Mouse (Mus musculus): ENCODE data around the gene Shank1.
"Not testable (repeated sequence)": the region's sequence is repeated elsewhere in the genome, so short reads cannot be mapped to it uniquely, and the experiment has no call there.

Gene Shank1

DNA sequence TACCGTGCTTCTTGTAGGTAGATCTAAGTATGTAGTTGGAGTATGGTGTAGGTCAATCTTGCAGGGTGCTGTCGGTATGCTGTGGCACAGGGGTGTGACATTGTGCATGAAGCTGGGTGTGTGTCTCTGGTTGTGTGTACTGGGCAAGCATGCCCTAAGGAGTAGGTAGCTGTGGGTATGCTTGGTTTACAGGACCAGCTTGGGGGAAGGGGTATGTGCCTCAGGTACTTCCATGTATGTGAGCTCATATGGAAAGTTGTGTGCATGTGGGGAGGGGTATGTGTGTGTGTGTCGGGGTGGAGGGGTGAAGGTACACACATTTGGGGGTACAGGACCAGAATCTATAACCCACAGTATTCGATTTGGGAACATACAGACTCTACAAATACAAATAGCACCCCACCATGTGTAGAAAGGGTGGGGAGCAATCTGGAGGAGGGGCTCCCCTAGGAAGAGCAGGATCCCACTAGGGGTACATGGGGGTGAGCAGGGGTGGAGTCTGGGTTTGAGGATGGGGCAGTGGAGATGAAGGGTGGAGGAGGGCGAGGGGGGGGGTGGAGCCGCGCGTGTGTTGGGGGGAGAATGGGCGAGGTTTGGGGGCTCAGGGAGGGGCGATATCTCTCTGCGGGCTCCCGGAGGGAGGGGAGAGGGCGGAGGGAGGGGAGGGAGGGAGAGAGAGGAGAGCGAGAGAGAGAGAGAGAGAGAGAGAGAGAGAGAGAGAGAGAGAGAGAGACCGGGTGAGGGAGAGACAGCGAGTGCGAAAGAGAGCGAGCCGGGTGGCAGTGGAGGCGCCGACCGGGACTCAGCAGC, at the start of gene Shank1:
Shank1 (plus strand) TSS at position 779 of the 810 bp plus-strand sequence.
- in situ Hi-C loops (cut with MboI, MseI) = loop anchor here (5.0 kb wide), 2 partner anchors 42 to 43 kb away; no protein-coding TSS in a partner anchor

DNA sequence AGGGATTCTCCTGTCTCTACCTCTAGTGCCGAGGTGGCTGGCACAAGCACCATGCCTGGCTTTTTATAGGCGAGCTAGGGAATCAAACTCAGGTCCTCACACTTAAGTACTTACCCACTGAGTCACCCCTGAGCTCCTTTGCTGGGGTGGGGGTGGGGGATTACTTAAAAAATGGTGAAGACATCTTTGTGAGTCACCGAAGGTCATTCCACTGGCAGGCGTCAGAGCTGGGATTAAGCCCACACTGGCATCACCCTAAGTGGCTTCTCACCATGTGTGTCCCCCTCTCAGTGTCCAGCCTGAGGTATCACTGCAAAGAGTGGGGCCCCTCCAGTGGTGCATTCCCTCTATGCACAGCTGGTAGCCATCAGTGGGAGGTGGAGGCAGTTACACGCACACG, 49.6 kb upstream of the Shank1 start:
- in situ Hi-C loops (cut with MboI, MseI) = loop anchor here (5.0 kb wide), 1 partner anchor 222 kb away; no protein-coding TSS in a partner anchor

DNA sequence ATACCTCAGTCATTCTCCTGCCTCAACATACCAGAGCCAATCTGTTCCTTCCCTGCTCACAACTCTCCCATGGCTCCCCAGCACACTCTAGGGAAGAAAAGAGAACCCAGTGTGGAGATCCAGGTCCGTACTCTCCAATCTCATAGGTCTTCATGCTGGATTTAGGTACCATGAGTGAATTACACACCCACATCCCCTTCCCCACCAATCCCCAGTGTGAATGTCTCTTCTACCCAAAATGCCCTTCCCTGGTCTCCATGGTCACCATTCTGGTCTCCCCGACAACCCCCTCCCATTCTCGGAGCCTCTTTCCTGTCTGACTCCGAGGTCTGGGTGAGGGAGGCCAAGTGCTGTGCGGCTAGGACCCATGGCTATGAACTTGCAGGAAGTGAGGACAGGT, 48.9 kb upstream of the Shank1 start, which contains the start of gene Gm15517:
Gm15517 (plus strand) TSS at position 301 of the 400 bp plus-strand sequence.
- in situ Hi-C loops (cut with MboI, MseI) = loop anchor here (5.0 kb wide), 1 partner anchor 221 kb away; no protein-coding TSS in a partner anchor

DNA sequence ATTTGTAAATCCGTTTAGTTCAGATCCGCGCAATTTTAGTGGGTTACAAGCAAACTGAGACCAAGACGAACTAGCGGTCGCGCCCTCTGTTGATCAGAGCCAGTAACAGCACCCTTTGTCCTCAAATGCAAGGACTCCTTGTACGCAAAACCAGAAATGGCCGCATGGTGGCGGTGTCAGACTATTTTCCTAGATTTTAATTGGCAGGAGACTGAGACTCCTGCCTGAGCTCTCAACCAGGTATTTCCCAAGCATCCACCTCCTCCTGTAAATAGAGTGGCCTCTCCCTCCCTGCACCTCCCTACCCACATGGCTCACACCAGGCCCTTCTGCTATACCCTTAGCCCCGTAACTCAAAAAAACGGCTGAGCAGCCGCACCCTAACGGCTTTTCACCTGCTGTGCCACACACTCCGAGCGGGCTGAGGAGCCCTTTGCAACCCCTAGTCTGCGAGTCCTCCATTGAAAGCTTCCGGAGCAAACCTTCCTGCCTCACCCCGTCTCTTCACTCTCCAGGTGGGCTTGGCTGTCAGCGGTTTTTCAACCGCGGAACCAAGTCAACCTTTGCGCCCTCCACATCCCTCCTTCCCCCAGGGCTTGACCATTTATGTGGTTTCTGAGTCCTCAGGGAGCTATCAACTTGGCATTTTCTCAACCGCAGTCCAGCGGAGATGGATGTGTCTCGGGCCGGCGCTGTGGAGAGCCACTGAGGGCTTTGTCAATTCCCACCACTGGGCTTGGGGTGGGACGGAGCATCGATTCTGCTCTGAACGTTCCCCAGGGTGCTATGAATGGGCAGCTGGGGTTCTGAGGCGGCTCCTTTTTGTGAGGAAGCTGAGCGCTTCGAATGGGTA, 47.0 kb upstream of the Shank1 start:
- in situ Hi-C loops (cut with MboI, MseI) = loop anchor here (5.0 kb wide), 1 partner anchor 219 kb away; no protein-coding TSS in a partner anchor

DNA sequence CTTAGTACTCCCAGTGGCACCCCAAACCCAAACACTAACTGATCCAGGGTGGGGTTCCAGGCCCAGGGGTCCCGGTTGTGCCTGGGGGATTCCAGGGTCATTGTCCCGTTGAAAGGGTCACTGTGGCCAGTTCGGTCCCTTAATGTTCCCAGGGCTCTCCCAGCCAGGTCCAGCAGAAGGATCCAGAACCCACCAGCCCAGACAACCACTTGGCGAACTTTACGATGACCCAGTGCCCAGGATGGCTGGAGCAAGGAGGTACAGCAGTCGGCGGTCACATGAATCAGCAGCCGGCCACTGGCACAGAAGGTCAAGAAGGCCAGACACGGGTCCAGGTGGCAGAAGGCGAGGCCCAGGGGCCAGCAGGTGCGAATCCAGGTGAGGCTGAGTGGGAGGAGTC, 41.9 kb upstream of the Shank1 start:
- in situ Hi-C loops (cut with MboI, MseI) = loop anchor here (5.0 kb wide), 2 partner anchors 44 to 84 kb away; partner anchors contain the start of gene Shank1

DNA sequence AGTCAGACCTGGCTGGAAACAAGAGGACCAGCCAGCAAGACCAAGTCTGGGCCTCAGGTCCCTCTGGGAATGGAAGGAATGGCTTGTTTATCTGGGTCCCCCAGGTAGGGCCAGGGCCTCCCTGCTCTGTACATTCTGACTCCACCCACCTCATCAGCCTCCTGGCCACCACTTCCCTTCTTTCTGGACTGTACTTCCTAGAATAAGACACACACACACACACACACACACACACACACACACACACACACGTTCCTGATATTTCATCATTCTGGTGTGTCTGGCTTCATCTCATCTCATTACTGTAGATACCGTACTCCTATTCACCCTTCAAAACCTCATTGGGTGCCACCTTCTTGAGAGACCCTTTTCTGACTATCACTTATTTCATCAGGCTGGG, 40.7 kb upstream of the Shank1 start:
- in situ Hi-C loops (cut with MboI, MseI) = loop anchor here (5.0 kb wide), 2 partner anchors 43 to 83 kb away; partner anchors contain the start of gene Shank1

DNA sequence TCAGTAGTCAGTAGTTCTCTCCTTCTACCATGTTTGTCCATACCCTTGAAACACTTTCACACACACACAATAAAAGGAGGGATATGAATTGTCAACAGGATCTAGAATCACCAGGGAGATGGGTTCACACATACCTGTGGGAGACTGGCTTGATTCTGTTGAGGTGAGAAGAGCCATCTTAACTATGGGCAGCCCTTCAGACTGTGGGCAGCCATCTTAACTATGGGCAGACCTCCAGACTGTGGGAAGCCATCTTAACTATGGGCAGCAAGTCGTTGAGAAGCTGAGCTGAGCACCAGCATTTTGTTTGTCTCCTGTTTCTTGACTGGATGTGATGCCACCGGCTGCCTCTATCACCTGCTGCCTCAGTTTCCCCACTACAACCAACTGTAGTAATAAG, 38.7 kb upstream of the Shank1 start:
- in situ Hi-C loops (cut with MboI, MseI) = no loop called here

DNA sequence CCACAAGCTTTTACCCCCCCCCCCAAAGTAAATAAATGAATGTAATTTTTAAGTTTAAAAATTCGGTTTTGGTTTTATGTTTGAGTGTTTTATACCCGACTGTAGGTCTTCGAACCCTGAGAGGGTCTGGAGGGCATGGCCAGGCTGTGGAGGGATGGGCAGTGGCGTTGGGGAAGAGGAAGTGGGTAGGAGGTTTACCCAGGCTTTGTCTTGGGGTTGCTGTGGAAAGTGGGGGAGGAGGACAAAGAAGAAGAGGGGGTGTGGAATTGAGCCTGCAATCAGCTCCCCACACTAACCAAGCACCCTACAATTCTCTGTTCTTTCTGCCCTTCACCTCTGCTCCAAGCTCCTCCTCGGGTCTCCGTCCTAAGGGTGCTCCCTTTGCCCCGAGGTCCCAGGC, 37.5 kb upstream of the Shank1 start:
- in situ Hi-C loops (cut with MboI, MseI) = no loop called here

DNA sequence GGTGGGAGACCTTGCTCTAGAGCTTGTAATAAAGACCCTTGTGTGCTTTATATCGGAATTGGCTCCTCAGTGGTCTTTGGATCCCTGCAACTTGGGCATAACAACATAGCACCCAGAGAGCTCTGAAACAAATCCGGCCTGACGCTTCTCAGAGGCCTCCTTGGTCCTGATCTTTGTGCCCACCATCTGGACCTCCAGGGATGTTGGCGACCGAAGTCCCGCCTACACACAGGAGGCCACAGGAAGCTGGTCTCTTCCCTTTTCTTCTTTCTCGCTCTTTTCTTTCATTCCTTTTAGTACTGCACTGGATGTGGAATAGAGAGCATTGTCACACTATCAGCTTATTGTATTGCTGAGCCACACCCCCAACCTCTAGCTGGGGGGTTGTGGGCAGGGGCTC, 36.6 kb upstream of the Shank1 start:
- in situ Hi-C loops (cut with MboI, MseI) = no loop called here

DNA sequence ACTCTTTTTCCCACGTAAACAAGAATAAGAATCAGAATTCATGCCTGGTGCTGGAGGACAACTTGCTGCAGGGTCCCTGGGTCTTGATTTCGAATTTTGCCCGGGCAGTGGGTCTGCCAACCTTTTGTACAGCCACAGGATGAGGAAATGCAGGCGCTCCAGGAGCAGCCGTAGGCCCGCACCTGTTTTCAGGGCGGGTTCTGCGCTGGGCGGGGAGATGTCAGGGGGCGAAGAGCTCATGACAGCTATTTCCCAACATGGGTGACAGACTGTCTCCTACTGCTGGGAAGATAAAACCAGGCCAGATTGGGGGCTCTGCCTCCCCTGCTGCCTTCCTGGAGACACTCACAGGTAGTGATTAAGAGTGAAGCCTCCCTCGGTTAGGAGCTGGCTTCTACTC, 36.0 kb upstream of the Shank1 start:
- in situ Hi-C loops (cut with MboI, MseI) = no loop called here

DNA sequence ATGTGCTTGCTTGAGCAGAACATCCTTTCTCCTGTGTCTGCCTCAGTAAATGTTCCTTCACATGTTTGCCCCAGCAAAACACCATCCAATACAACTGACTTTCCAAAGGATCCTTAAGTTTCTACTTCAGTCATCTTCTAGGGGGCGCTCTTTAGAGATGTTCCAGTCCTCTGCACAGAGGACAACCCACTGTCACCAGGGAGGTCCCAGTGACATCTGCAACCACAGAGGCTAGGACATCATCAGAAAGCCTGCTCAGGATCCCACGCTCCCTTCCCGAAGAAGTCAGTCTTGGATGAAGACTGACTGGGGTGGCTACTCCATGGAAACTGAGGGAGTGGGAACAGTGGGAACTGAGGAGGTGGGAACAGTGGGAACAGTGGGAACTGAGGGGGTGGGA, 34.5 kb upstream of the Shank1 start:
- in situ Hi-C loops (cut with MboI, MseI) = no loop called here

DNA sequence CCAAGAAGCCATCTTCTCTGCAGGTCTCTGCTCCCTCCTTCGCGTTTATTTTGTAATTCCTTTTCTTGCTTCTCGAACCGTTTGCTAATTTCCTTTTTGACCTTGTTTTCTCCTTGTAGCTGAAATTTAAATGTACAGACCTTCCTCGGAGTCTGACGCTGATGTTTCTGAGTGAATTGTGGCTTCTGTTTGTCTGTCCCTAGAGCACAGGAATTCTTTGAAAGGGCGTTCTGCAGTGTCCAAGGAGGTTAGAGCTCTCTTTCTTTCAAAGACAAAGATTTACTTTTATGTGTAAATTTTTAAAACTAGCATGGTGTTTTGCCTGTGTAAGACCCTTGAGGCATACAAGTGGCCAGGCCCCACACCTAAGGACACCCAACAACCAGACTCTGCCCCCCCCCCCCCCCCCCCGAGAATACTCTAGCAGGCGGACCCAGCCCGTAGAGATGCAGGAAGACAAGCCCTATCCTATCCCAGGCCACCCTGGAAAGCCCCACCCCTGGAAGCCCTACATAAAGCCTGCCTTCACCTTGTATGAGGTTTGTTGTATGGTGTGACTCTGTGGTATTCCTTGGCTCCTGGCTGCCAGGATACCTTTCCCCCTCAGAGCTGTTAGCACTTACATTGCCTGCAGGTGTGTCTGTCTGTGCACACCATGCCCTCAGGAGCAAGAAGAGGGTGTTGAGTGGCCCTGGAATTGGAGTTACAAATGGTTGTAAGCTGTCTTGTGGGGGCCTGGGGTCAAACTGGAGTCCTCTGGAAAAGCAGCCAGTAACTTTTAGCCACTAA, 33.4 kb upstream of the Shank1 start:
- in situ Hi-C loops (cut with MboI, MseI) = no loop called here

DNA sequence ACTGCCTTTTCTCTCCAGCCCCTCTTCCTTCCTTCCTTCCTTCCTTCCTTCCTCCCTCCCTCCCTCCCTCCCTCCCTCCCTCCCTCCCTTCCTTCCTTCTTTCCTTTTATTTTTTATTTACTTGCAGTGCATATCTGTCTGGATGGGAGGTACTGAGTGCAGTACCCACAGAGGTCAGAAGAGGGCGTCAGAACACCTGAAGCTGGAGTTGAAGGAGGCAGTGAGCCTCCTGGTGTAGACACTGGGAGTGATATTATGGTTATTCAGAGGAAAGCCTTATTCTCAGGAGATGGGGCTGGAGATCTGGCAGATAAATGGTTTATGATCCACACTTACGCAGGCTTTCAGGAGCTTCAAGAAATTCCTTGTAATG, 32.8 kb upstream of the Shank1 start:
- in situ Hi-C loops (cut with MboI, MseI) = no loop called here

DNA sequence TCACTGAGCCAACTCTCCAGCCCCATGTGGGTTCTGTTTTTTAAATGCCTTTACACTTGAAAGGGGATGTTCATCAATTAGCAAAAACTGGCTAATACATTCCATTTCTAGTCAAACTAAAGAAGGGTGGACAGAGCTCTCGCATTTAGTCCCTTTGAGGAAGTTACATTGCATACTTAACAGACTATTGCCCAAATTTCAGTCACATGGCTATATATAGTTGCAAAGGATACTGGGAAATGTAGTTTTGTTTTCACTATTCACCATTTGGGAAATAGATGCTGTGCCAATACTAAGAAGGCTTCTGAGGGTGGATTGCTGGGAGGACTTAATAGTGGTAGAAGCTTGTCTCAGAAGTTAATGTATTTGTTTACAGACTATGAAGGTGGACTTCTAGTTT, 29.1 kb upstream of the Shank1 start:
- in situ Hi-C loops (cut with MboI, MseI) = no loop called here

DNA sequence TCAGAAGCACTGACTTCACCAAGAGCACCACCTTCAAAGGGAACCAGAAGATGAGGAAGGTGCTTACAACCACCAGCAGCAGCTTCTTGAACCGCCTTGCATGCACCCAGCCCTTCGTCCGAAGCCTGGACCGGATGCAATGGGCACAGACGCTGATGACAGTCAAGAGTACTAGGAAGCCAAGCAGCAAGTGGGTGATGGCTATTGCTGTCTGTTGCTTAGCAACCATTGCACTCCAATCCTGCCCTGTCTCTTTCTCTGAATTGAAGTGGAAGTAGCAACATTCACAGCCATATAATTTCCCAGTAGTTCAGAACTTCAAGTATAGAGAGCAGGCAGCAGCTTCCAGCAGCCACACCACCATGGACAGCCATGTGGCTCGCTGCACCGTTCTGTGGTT, 28.5 kb upstream of the Shank1 start:
- in situ Hi-C loops (cut with MboI, MseI) = no loop called here

DNA sequence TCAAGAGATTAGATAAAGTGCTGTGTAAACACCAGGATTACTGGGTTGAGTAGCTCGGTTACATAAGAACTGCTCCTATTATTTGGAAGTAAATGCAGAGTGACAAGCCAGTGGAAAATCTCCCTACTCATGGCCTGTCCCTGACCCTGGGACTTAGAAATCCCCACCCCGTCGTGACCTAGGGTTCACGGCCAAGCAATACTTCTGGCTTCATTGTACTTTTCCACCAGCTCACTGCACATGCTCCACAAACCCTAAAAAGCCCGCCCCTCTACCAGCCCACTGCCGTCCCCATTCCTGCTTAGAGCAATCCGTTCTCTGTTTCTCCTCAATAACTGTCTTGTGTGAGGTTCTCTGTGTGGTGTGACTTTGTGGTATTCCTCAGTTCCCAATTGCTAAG, 22.3 kb upstream of the Shank1 start:
- in situ Hi-C loops (cut with MboI, MseI) = no loop called here

DNA sequence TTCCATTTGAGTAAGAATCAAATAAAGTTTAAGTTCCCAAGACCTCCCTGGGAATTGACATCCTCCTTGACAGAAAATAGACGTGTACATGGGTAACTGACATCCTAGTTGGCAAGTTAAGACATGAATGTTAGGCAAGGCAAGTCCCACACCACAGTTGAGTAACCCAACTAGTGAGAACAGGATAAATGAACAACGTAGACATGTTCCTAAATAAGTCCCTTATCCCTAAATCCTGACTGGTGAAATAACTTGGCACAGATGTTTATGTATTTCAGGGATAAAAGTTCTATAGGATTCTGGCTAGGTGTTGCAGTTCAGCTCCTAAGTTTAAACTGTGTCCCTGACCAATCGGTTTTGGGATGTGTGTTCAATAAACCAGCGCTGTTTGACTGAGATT, 19.1 kb upstream of the Shank1 start:
- in situ Hi-C loops (cut with MboI, MseI) = no loop called here

DNA sequence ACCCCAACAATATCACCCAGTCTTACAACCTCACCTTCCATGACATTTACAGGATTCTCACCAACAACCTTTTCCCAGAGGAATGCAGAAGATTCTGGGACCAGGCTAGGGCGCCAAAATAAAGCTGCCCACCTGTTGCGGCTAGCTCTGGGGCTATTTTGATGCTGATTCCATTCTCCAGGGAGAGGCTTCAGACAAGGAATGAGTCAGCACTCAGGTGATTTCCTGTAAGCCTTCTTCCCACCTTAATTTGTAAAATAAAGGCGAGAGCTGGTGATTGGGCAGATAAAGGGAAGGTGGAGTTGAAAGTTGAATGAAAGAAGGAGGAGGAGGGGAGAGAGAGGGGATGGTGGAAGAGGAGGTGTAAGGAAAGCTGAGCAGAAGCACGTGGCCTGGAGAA, 18.6 kb upstream of the Shank1 start:
- in situ Hi-C loops (cut with MboI, MseI) = no loop called here

DNA sequence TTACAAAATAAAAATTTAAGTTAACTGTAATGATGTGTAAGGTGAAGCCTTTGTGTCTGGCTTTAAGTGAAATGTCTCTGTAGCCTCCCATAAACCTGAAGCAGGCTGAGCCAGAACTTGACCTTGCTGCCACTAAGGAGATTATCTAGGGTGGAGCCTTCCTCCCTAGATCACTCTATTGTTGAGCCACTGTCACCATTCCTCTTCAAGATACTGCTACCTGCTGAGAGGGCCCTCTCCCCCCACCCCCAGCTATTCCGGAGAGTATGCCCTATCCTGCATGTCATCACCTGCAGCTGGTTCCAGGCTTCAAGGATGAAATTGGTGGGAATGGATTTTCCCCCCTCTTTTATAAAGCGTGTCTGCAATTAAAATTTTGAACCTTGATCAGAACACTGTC, 12.6 kb upstream of the Shank1 start:
- in situ Hi-C loops (cut with MboI, MseI) = not testable (repeated sequence)

DNA sequence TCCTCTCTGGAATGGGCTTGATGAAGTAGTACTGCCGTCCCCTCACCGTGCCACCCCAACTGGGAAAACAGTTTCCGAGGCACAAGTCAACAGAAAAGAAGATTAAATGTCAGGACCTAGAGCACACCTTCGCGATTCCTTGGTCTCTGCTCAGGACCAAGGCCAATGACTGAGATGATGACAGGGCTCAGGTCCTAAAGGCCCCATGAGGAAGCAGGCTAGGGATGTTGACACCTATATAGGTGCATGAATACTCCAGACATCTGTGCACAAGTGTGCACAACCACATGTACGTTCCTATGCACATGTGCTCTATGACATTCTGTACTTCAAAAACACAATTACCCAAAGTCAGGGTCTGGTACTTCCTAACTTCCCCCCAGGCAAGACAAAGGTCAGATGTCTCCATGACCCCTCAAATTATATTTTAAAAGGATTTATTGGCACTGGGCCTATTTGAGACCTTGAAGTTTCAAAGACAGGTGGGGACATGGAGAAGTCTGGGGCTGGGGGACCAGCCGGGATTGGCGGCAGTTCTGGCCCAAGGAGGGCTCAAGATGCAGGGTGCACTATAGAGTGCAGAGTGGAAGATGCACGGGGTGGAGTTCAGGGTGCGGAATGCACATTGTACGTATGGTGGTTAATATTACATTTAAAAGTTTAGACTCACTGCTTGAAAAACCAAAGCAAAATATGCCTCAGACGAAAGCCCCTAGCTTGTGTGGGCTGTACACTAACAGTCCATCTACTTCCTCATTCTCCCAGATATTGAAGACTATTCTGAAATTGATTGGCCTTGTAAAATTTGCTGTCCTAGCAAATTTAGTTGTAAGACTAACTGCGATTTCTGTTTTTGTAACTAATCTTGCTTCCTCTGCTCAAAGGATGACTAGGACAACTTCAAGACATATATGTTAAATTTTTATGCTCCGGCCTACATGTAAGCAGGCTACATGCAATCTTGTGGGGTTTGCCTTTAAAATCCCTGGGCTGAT, 6.4 kb upstream of the Shank1 start:
- in situ Hi-C loops (cut with MboI, MseI) = no loop called here

DNA sequence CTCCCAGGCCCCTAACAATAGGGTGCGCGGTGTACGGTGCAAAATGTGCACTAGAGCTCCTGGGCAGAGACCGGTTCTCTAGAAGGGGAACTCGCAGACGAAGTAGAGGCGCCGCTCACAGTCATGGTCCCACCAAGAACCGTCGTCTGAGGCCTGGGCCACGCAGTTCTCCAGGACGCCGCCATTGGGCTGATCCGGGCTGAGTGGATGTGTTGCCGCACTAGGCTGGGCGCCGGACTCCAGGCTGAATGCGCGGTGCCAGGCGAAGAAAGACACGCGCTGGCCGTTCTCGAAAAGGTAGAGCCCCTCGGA, 5.6 kb upstream of the Shank1 start:
- in situ Hi-C loops (cut with MboI, MseI) = no loop called here
